Mouse (Mus musculus): ENCODE measurements around the gene Ccr1l1. TPM values are rescaled to one million over a fixed set of nuclear protein-coding genes. Genes with fewer than 3 reads are reported as not detected.

Gene Ccr1l1
- polyA plus RNA-seq, 1 experiment from 2014 or later = not detected

DNA sequence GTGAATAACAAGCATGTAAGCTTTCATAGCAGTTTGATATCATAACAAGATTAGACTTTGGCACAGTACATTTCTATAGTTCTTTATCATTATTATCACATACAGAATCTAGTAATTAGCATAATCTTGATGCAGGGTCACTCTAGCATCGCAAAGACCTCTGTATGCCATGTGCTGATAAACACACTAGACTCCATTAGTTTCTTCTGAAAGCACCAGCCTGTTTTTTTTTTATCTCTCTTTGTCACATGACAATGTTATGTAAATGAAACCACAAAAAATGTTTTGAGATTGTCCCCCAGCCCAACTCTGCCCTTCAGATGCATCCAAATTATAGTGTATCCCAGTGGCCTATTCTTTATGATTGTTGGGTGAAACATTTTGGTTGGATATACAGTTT is 30.4 kb downstream of the Ccr1l1 start:
- no peaks in the 10 kb centered on the region for H3K27me3 ChIP-seq (ENCODE audit: control insufficient read depth, insufficient read depth, low read length)
- WGBS = 85% methylated on average over 1 of the region's 1 CpGs
- no peaks in the 10 kb centered on the region for H3K36me3 ChIP-seq (ENCODE audit: control insufficient read depth, insufficient read depth, low read length)
- H3K4me2 ChIP-seq (ENCODE audit: low read depth) = no peak overlapping the region
- DNase-seq (ENCODE audit: low spot score) (no peak), ATAC-seq (ENCODE audit: insufficient read depth, low FRiP score, low TSS enrichment) (no peak)
- no peak overlapping the region for H3K27ac ChIP-seq (ENCODE audit: low read depth, low read length)
- no peak overlapping the region for H3K4me3 ChIP-seq (ENCODE audit: low read depth, low read length)
- H3K9ac ChIP-seq (ENCODE audit: low read length) = no peak overlapping the region
- H3K9me3 ChIP-seq (ENCODE audit: control insufficient read depth, low read length) = no peaks in the 10 kb centered on the region
- H3K4me1 ChIP-seq (ENCODE audit: control insufficient read depth, insufficient read depth, low read length) = no peaks in the 10 kb centered on the region

GRCm38 (mm10) chr9:123942025-123942424 is 36.2 kb downstream of the Ccr1l1 start:
- WGBS = 81% methylated on average over 3 of the region's 3 CpGs
- no peak for ATAC-seq (ENCODE audit: insufficient read depth, low FRiP score, low TSS enrichment)
- H3K4me2 ChIP-seq (ENCODE audit: low read depth) = no peak overlapping the region
- no peak overlapping the region for H3K27ac ChIP-seq (ENCODE audit: low read depth, low read length)
- no peak for DNase-seq (ENCODE audit: low spot score)
- H3K36me3 ChIP-seq (ENCODE audit: control insufficient read depth, insufficient read depth, low read length) = no peaks in the 10 kb centered on the region
- no peak overlapping the region for H3K4me3 ChIP-seq (ENCODE audit: low read depth, low read length)
- no peaks in the 10 kb centered on the region for H3K4me1 ChIP-seq (ENCODE audit: control insufficient read depth, insufficient read depth, low read length)
- no peaks in the 10 kb centered on the region for H3K27me3 ChIP-seq (ENCODE audit: control insufficient read depth, insufficient read depth, low read length)
- H3K9ac ChIP-seq (ENCODE audit: low read length) = no peak overlapping the region
- no peaks in the 10 kb centered on the region for H3K9me3 ChIP-seq (ENCODE audit: control insufficient read depth, low read length)

- Histone ChIP-seq H3K27me3 (ENCODE audit: control insufficient read depth, insufficient read depth, low read length) (no peaks in the 10 kb centered on the region), H3K4me2 (ENCODE audit: low read depth) (no peak overlapping the region), H3K4me3 (ENCODE audit: low read depth, low read length) (no peak overlapping the region), H3K27ac (ENCODE audit: low read depth, low read length) (no peak overlapping the region), H3K36me3 (ENCODE audit: control insufficient read depth, insufficient read depth, low read length) (no peaks in the 10 kb centered on the region), H3K9ac (ENCODE audit: low read length) (no peak overlapping the region), H3K4me1 (ENCODE audit: control insufficient read depth, insufficient read depth, low read length) (no peaks in the 10 kb centered on the region), H3K9me3 (ENCODE audit: control insufficient read depth, low read length) (no peaks in the 10 kb centered on the region)
- 88% methylated on average over 2 of the region's 2 CpGs for WGBS
- no peak for ATAC-seq (ENCODE audit: insufficient read depth, low FRiP score, low TSS enrichment)
- DNase-seq (ENCODE audit: low spot score) = no peak
Observed at GRCm38 (mm10) chr9:123941316-123941715, 36.9 kb downstream of the Ccr1l1 start.

- Histone ChIP-seq H3K27me3 (ENCODE audit: control insufficient read depth, insufficient read depth, low read length) (no peaks in the 10 kb centered on the region), H3K27ac (ENCODE audit: low read depth, low read length) (no peak overlapping the region), H3K36me3 (ENCODE audit: control insufficient read depth, insufficient read depth, low read length) (no peaks in the 10 kb centered on the region), H3K4me2 (ENCODE audit: low read depth) (no peak overlapping the region), H3K9me3 (ENCODE audit: control insufficient read depth, low read length) (no peaks in the 10 kb centered on the region), H3K4me3 (ENCODE audit: low read depth, low read length) (no peak overlapping the region), H3K4me1 (ENCODE audit: control insufficient read depth, insufficient read depth, low read length) (no peaks in the 10 kb centered on the region), H3K9ac (ENCODE audit: low read length) (no peak overlapping the region)
- ATAC-seq (ENCODE audit: insufficient read depth, low FRiP score, low TSS enrichment) = no peak
- DNase-seq (ENCODE audit: low spot score) = no peak
Observed at GRCm38 (mm10) chr9:123940628-123941027, 37.6 kb downstream of the Ccr1l1 start.

GRCm38 (mm10) chr9:123940168-123940567 is 38.0 kb downstream of the Ccr1l1 start:
- 71% methylated on average over 1 of the region's 1 CpGs for WGBS

DNA sequence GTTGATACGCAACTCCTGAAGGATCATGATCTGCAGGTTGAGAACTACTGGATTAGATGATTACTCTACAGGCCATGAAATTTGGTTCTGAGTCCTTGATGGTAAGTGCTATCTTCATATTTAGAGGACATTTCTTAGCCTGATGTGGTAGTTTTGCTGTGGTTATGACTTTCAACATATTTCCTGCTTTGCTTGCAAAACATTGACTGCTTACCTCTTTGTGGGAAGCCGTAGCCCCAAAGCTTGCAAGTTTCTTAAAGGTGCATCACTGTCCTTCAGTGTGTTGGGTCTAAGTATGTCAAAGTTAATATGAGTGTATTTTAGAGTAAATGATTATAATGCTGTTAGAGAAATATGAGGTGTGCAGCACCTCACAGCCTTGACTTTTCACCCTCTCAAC is 40.2 kb downstream of the Ccr1l1 start:
- H3K9me3 ChIP-seq (ENCODE audit: control insufficient read depth, low read length) = no peaks in the 10 kb centered on the region
- no peak overlapping the region for H3K27ac ChIP-seq (ENCODE audit: low read depth, low read length)
- WGBS = 93% methylated on average over 2 of the region's 2 CpGs
- ATAC-seq (ENCODE audit: insufficient read depth, low FRiP score, low TSS enrichment) (no peak), DNase-seq (ENCODE audit: low spot score) (no peak)
- no peak overlapping the region for H3K4me2 ChIP-seq (ENCODE audit: low read depth)
- no peaks in the 10 kb centered on the region for H3K36me3 ChIP-seq (ENCODE audit: control insufficient read depth, insufficient read depth, low read length)
- no peaks in the 10 kb centered on the region for H3K4me1 ChIP-seq (ENCODE audit: control insufficient read depth, insufficient read depth, low read length)
- H3K27me3 ChIP-seq (ENCODE audit: control insufficient read depth, insufficient read depth, low read length) = no peaks in the 10 kb centered on the region
- no peak overlapping the region for H3K9ac ChIP-seq (ENCODE audit: low read length)
- no peak overlapping the region for H3K4me3 ChIP-seq (ENCODE audit: low read depth, low read length)

More at GRCm38 (mm10) chr9:123940168-123940567, 38.0 kb downstream of the Ccr1l1 start:
- DNase-seq (ENCODE audit: low spot score) (no peak), ATAC-seq (ENCODE audit: insufficient read depth, low FRiP score, low TSS enrichment) (no peak)
- no peaks in the 10 kb centered on the region for H3K36me3 ChIP-seq (ENCODE audit: control insufficient read depth, insufficient read depth, low read length)
- H3K9ac ChIP-seq (ENCODE audit: low read length) = no peak overlapping the region
- no peaks in the 10 kb centered on the region for H3K4me1 ChIP-seq (ENCODE audit: control insufficient read depth, insufficient read depth, low read length)
- H3K4me2 ChIP-seq (ENCODE audit: low read depth) = no peak overlapping the region
- H3K27me3 ChIP-seq (ENCODE audit: control insufficient read depth, insufficient read depth, low read length) = no peaks in the 10 kb centered on the region
- H3K27ac ChIP-seq (ENCODE audit: low read depth, low read length) = no peak overlapping the region
- H3K4me3 ChIP-seq (ENCODE audit: low read depth, low read length) = no peak overlapping the region
- no peaks in the 10 kb centered on the region for H3K9me3 ChIP-seq (ENCODE audit: control insufficient read depth, low read length)

DNA sequence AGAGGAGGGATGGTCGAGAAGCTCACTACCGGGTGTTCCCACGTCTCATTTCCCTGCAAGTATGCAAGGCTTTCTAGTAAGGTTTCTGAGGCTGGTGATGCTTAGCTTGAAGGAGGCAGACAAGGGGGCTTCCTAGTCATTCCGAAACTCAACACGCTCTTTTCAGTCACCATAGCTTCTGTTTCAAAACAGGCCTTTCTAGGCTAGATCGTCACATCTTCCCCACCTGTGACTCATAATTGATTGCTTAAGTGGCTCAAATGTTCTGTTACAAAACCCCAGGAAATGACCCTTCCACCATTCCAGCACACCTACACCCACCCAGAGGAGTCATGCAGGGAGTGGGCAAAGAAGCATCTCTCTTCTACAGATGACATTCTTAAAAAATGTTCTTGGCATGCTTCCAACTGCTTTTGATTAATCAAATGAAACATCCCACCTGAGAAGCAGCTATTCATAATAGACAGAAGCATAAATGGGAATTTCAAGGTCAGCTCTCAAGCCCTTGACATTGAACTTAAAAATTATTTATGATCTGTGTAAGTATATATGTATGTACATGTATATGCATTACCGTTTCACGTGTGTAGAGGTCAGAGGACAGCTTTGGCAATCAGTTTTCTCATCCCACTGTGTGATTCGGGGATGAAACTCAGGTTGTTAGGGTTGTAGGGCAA is 41.5 kb downstream of the Ccr1l1 start:
- no peak overlapping the region for H3K27ac ChIP-seq (ENCODE audit: low read depth, low read length)
- H3K4me1 ChIP-seq (ENCODE audit: control insufficient read depth, insufficient read depth, low read length) = no peaks in the 10 kb centered on the region
- ATAC-seq (ENCODE audit: insufficient read depth, low FRiP score, low TSS enrichment) (no peak), DNase-seq (ENCODE audit: low spot score) (no peak)
- H3K27me3 ChIP-seq (ENCODE audit: control insufficient read depth, insufficient read depth, low read length) = no peaks in the 10 kb centered on the region
- no peaks in the 10 kb centered on the region for H3K9me3 ChIP-seq (ENCODE audit: control insufficient read depth, low read length)
- H3K4me3 ChIP-seq (ENCODE audit: low read depth, low read length) = no peak overlapping the region
- no peak overlapping the region for H3K4me2 ChIP-seq (ENCODE audit: low read depth)
- 89% methylated on average over 9 of the region's 9 CpGs for WGBS
- no peak overlapping the region for H3K9ac ChIP-seq (ENCODE audit: low read length)
- no peaks in the 10 kb centered on the region for H3K36me3 ChIP-seq (ENCODE audit: control insufficient read depth, insufficient read depth, low read length)

DNA sequence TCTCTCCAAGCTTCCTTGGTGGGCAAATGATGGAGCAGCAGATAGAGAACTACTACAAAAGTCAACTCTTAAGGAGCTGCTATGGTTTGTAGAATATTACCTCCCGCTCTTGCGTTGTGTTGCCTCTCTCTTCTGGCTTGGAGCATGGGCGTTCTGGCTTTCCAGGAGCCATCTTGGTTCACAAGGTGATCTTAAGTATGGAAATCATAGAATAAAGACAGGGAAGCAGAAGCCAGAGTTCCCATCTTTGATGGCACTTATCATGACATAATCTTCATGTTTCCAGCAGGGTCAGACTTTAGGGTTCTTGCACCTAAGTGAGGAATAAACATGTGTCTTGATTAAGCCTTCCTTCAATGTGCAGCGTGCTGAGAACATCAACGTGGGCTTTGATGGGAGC is 42.4 kb downstream of the Ccr1l1 start:
- H3K4me2 ChIP-seq (ENCODE audit: low read depth) = no peak overlapping the region
- H3K36me3 ChIP-seq (ENCODE audit: control insufficient read depth, insufficient read depth, low read length) = no peaks in the 10 kb centered on the region

DNA sequence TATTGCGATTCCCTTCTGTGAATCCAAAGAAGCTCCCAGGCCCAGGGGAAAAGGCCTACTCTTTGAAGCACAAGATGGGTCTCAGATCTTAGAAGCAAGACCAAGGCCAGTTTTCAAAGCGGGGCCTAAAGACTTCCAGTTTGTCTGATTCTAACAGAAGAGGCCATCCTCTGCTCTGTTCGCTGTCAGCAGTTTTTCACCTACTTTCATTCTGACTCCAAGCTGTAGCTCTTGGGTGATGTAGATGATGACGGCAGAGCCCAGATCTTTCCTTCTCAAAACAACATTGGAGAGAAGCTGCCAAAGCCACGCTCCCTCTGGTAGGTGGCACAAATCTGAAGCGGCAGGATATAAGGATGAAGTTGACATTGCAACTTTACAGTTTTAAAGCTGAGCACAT is 42.9 kb downstream of the Ccr1l1 start:
- ATAC-seq (ENCODE audit: insufficient read depth, low FRiP score, low TSS enrichment) = no peak
- 93% methylated on average over 6 of the region's 6 CpGs for WGBS
- H3K9ac ChIP-seq (ENCODE audit: low read length) = no peak overlapping the region
- no peaks in the 10 kb centered on the region for H3K27me3 ChIP-seq (ENCODE audit: control insufficient read depth, insufficient read depth, low read length)
- no peaks in the 10 kb centered on the region for H3K9me3 ChIP-seq (ENCODE audit: control insufficient read depth, low read length)
- no peak overlapping the region for H3K27ac ChIP-seq (ENCODE audit: low read depth, low read length)
- DNase-seq (ENCODE audit: low spot score) = no peak
- no peaks in the 10 kb centered on the region for H3K4me1 ChIP-seq (ENCODE audit: control insufficient read depth, insufficient read depth, low read length)
- H3K36me3 ChIP-seq (ENCODE audit: control insufficient read depth, insufficient read depth, low read length) = no peaks in the 10 kb centered on the region
- H3K4me2 ChIP-seq (ENCODE audit: low read depth) = no peak overlapping the region
- H3K4me3 ChIP-seq (ENCODE audit: low read depth, low read length) = no peak overlapping the region

More for the DNA sequence above, 42.4 kb downstream of the Ccr1l1 start:
- Histone ChIP-seq H3K27me3 (ENCODE audit: control insufficient read depth, insufficient read depth, low read length) (no peaks in the 10 kb centered on the region), H3K9me3 (ENCODE audit: control insufficient read depth, low read length) (no peaks in the 10 kb centered on the region), H3K9ac (ENCODE audit: low read length) (no peak overlapping the region), H3K27ac (ENCODE audit: low read depth, low read length) (no peak overlapping the region), H3K4me3 (ENCODE audit: low read depth, low read length) (no peak overlapping the region), H3K4me1 (ENCODE audit: control insufficient read depth, insufficient read depth, low read length) (no peaks in the 10 kb centered on the region)
- ATAC-seq (ENCODE audit: insufficient read depth, low FRiP score, low TSS enrichment) = no peak
- DNase-seq (ENCODE audit: low spot score) = no peak
- WGBS = 89% methylated on average over 5 of the region's 5 CpGs
